Mouse (Mus musculus): ENCODE results near the gene Ikzf5.

The Ikzf5 gene

DNA sequence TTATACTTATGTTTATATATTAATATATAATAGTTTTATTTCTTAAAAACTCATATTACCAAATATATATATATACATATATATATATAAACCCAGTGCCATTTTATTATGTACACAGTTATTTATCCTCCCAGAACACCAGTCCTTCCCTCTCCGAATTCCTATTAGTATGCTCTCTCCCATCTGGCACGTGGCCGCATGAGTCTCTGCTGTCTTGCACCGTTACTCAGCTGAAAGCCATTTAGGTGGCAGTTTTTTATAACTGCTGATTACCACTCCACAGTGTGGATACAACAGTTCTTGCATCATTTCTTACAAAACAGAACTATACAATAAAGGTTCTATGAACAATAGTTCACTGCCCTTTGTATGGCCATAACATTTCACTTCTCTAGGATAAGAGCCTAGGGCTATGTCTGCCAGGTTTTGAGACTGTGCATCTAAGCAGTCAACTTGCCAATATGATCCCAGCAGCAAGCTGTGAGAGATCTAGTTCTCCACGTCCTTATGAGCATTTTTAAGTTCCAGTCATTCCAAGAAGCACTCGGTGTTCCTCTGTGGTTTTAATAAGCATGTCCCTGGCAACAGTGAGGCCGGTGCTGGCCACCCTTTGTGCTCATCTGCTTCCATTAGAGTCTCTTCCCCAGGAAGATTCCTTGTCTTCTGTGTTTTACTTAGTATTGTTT is 64.3 kb downstream of the Ikzf5 start:
- no peak for DNase-seq (ENCODE audit: low spot score)

Data from spleen, adult 12 weeks (tissue).